Mouse (Mus musculus) left cerebral cortex, postnatal 14 days (tissue): ENCODE measurements at regions not wholly inside any gene's neighbourhood (a gene's known extent, or its start where the extent isn't known, plus 50 kb on each side); places are given as distances from the start of the nearest gene placed in this dataset.
"Not testable (repeated sequence)": the region's sequence is repeated elsewhere in the genome, so short reads cannot be mapped to it uniquely, and the experiment has no call there.

Experiments used
- DNase-seq, 2 experiments: peaks; one replicate each; pipeline ENCODE4 v3.0.0; 2021 to 2022; ENCODE audit warnings: low spot score in 2 of 2, mixed read lengths in 1 of 2
- intact Hi-C: fragments of 180-260 bp; cut with DNase I; formaldehyde crosslinking; loops from one replicate; pipeline ENCODE4 v1.15.1; 2025

- DNase-seq, intact Hi-C loops: not testable (repeated sequence)
These were observed 65.4 kb upstream of the B3galnt2 start for GRCm38 (mm10) chr13:13888847-13889246.

- intact Hi-C loops = no loop called here
- DNase-seq = peak; percentile 99 to 100
These were observed 64.8 kb upstream of the B3galnt2 start for GRCm38 (mm10) chr13:13889297-13890120.

DNA sequence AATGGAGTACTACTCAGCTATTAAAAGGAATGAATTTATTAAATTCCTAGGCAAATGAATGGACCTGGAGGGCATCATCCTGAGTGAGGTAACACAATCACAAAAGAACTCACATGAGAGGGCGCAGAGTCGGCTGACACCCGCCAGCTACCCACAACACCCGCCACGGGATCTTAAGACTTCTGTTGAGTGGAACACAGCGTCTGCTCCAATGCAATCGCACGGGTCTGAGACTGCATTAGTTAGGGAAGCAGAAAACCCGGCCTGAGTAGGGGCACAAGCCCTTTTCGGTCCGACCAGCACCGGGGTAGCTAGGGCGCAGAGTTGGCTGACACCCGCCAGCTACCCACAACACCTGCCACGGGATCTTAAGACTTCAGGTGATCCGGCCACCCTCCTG, 52.1 kb upstream of the B3galnt2 start:
- intact Hi-C loops, DNase-seq: not testable (repeated sequence)
